Mouse (Mus musculus): Measurements from ENCODE around the gene Yif1b. TPM values are rescaled to one million over a fixed set of nuclear protein-coding genes. Genes with fewer than 3 reads are reported as not detected.

The Yif1b gene
- total and polyA plus RNA-seq, 2 experiments from 2014 or later = 130 to 131 TPM

GRCm38 (mm10) chr7:29251166-29251565 is 13.0 kb downstream of the Yif1b start:
- H3K27ac ChIP-seq = no peak overlapping the region
- WGBS = 90% methylated on average over 3 of the region's 3 CpGs
- no peak for TF ChIP-seq CTCF (IDR thresholded peaks at IDR 0.05; ENCODE audit: low read depth)
- no peaks in the 10 kb centered on the region for H3K9me3 ChIP-seq (ENCODE audit: low read length)
- no peak for ATAC-seq
- no peaks in the 10 kb centered on the region for H3K36me3 ChIP-seq (ENCODE audit: insufficient read depth, low read length)
- no peak overlapping the region for H3K9ac ChIP-seq (replicated peaks; ENCODE audit: low read length)
- no peak overlapping the region for H3K4me2 ChIP-seq (ENCODE audit: low read depth, low read length)
- H3K4me3 ChIP-seq (ENCODE audit: low read length) = no peak overlapping the region
- no peaks in the 10 kb centered on the region for H3K4me1 ChIP-seq (ENCODE audit: insufficient read depth, low read length)
- H3K27me3 ChIP-seq (ENCODE audit: insufficient read depth, low read length) = no peaks in the 10 kb centered on the region
- no peak for DNase-seq (ENCODE audit: low spot score)

GRCm38 (mm10) chr7:29253842-29254241 is 15.7 kb downstream of the Yif1b start:
- no peak for TF ChIP-seq CTCF (IDR thresholded peaks at IDR 0.05; ENCODE audit: low read depth)
- no peaks in the 10 kb centered on the region for H3K36me3 ChIP-seq (ENCODE audit: insufficient read depth, low read length)
- WGBS = 62% methylated on average over 5 of the region's 5 CpGs
- no peak overlapping the region for H3K9ac ChIP-seq (replicated peaks; ENCODE audit: low read length)
- no peak overlapping the region for H3K27ac ChIP-seq
- H3K4me1 ChIP-seq (ENCODE audit: insufficient read depth, low read length) = no peaks in the 10 kb centered on the region
- no peaks in the 10 kb centered on the region for H3K27me3 ChIP-seq (ENCODE audit: insufficient read depth, low read length)
- H3K9me3 ChIP-seq (ENCODE audit: low read length) = no peaks in the 10 kb centered on the region
- no peak overlapping the region for H3K4me3 ChIP-seq (ENCODE audit: low read length)
- DNase-seq (ENCODE audit: low spot score) (no peak), ATAC-seq (no peak)
- H3K4me2 ChIP-seq (ENCODE audit: low read depth, low read length) = no peak overlapping the region

GRCm38 (mm10) chr7:29255875-29256274 is 17.7 kb downstream of the Yif1b start:
- no peak for TF ChIP-seq CTCF (IDR thresholded peaks at IDR 0.05; ENCODE audit: low read depth)
- H3K9me3 ChIP-seq (ENCODE audit: low read length) = no peaks in the 10 kb centered on the region
- no peaks in the 10 kb centered on the region for H3K4me1 ChIP-seq (ENCODE audit: insufficient read depth, low read length)
- no peaks in the 10 kb centered on the region for H3K27me3 ChIP-seq (ENCODE audit: insufficient read depth, low read length)
- no peak for DNase-seq (ENCODE audit: low spot score)
- H3K27ac ChIP-seq = no peak overlapping the region
- no peak for ATAC-seq
- no peak overlapping the region for H3K4me3 ChIP-seq (ENCODE audit: low read length)
- H3K36me3 ChIP-seq (ENCODE audit: insufficient read depth, low read length) = no peaks in the 10 kb centered on the region
- 80% methylated on average over 4 of the region's 4 CpGs for WGBS
- no peak overlapping the region for H3K4me2 ChIP-seq (ENCODE audit: low read depth, low read length)
- H3K9ac ChIP-seq (replicated peaks; ENCODE audit: low read length) = no peak overlapping the region

- Histone ChIP-seq H3K4me2 (ENCODE audit: low read depth, low read length) (no peak overlapping the region), H3K4me3 (ENCODE audit: low read length) (no peak overlapping the region), H3K27me3 (ENCODE audit: insufficient read depth, low read length) (no peaks in the 10 kb centered on the region), H3K9me3 (ENCODE audit: low read length) (no peaks in the 10 kb centered on the region), H3K4me1 (ENCODE audit: insufficient read depth, low read length) (no peaks in the 10 kb centered on the region), H3K27ac (no peak overlapping the region), H3K9ac (replicated peaks; ENCODE audit: low read length) (no peak overlapping the region), H3K36me3 (ENCODE audit: insufficient read depth, low read length) (no peaks in the 10 kb centered on the region)
- no peak for TF ChIP-seq CTCF (IDR thresholded peaks at IDR 0.05; ENCODE audit: low read depth)
- WGBS = 90% methylated on average over 1 of the region's 1 CpGs
- no peak for ATAC-seq
- DNase-seq (ENCODE audit: low spot score) = no peak
Observed at GRCm38 (mm10) chr7:29257368-29257767, 19.2 kb downstream of the Yif1b start.

GRCm38 (mm10) chr7:29259781-29260730 is 21.9 kb downstream of the Yif1b start:
- no peaks in the 10 kb centered on the region for H3K4me1 ChIP-seq (ENCODE audit: insufficient read depth, low read length)
- no peak for ATAC-seq
- no peak for DNase-seq (ENCODE audit: low spot score)
- H3K9me3 ChIP-seq (ENCODE audit: low read length) = no peaks in the 10 kb centered on the region
- H3K4me2 ChIP-seq (ENCODE audit: low read depth, low read length) = no peak overlapping the region
- no peak overlapping the region for H3K9ac ChIP-seq (replicated peaks; ENCODE audit: low read length)
- no peaks in the 10 kb centered on the region for H3K27me3 ChIP-seq (ENCODE audit: insufficient read depth, low read length)
- 58% methylated on average over 10 of the region's 10 CpGs for WGBS
- no peak overlapping the region for H3K4me3 ChIP-seq (ENCODE audit: low read length)
- H3K36me3 ChIP-seq (ENCODE audit: insufficient read depth, low read length) = no peaks in the 10 kb centered on the region
- no peak overlapping the region for H3K27ac ChIP-seq
- no peak for TF ChIP-seq CTCF (IDR thresholded peaks at IDR 0.05; ENCODE audit: low read depth)

GRCm38 (mm10) chr7:29262151-29262550 is 24.0 kb downstream of the Yif1b start:
- no peak for ATAC-seq
- 76% methylated on average over 6 of the region's 6 CpGs for WGBS
- Histone ChIP-seq H3K9me3 (ENCODE audit: low read length) (no peaks in the 10 kb centered on the region), H3K4me1 (ENCODE audit: insufficient read depth, low read length) (no peaks in the 10 kb centered on the region), H3K27ac (no peak overlapping the region), H3K36me3 (ENCODE audit: insufficient read depth, low read length) (no peaks in the 10 kb centered on the region), H3K27me3 (ENCODE audit: insufficient read depth, low read length) (no peaks in the 10 kb centered on the region), H3K4me3 (ENCODE audit: low read length) (no peak overlapping the region), H3K9ac (replicated peaks; ENCODE audit: low read length) (no peak overlapping the region), H3K4me2 (ENCODE audit: low read depth, low read length) (no peak overlapping the region)
- DNase-seq (ENCODE audit: low spot score) = no peak
- no peak for TF ChIP-seq CTCF (IDR thresholded peaks at IDR 0.05; ENCODE audit: low read depth)

- H3K4me2 ChIP-seq (ENCODE audit: low read depth, low read length) = no peak overlapping the region
- TF ChIP-seq CTCF (IDR thresholded peaks at IDR 0.05; ENCODE audit: low read depth) = no peak
- no peaks in the 10 kb centered on the region for H3K36me3 ChIP-seq (ENCODE audit: insufficient read depth, low read length)
- no peaks in the 10 kb centered on the region for H3K27me3 ChIP-seq (ENCODE audit: insufficient read depth, low read length)
- H3K9me3 ChIP-seq (ENCODE audit: low read length) = no peaks in the 10 kb centered on the region
- WGBS = 91% methylated on average over 3 of the region's 3 CpGs
- no peak overlapping the region for H3K4me3 ChIP-seq (ENCODE audit: low read length)
- DNase-seq (ENCODE audit: low spot score) = no peak
- no peak for ATAC-seq
- H3K27ac ChIP-seq = no peak overlapping the region
- no peaks in the 10 kb centered on the region for H3K4me1 ChIP-seq (ENCODE audit: insufficient read depth, low read length)
- H3K9ac ChIP-seq (replicated peaks; ENCODE audit: low read length) = no peak overlapping the region
Observed at GRCm38 (mm10) chr7:29263831-29264230, 25.7 kb downstream of the Yif1b start.

All from hindbrain, postnatal 0 days (tissue).